Mouse (Mus musculus): Measurements from ENCODE around the gene Zfp821. TPM values are rescaled to one million over a fixed set of nuclear protein-coding genes. Genes with fewer than 3 reads are reported as not detected.

Zfp821 gene
- polyA plus RNA-seq, 1 experiment from 2014 or later: 5.3 TPM

DNA sequence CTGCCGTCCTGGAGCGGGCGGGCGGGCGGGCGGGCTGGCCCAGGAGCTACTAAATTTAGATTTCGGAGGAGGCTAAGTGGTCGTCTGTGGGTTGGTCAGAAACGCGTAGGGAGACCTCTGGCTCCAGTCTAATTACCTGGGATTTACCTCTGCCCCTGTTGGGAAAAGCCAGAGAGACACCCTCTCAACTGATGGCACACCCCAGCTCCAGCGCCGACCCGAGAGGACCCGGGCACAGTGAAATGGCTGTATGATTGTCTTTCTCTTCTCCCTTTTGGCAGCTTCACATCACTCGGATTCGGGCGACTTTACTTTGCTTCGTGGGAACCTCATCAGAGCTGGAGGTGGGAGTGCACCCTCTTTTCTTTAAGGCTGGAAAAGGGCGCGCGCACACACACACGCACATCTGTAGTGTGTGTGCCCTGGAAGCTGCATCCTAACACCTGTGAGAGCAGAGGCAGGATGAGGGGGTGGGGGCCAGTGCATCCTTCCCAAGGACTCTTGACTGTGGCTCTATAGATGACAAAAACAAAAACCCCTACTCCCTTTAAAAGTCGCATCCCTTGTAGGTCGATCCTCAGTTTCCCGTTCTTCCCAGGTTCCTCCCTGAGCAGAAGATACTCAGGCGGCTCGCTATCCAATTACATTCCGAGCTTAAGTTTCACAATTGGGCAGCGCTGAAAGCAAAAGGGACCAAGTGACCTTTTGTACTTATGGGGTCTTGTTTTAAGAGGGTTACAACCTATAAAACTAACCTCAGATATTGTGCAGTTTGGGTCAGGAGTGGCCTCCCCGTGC, 929 bp downstream of the Zfp821 start:
- H3K9me3 ChIP-seq (replicated peaks; ENCODE audit: control insufficient read depth, low read length): no peaks in the 10 kb centered on the region
- peak overlapping the region; percentile 92 for H3K27ac ChIP-seq (ENCODE audit: low read length)
- peak overlapping the region; percentile 89 for H3K4me2 ChIP-seq (ENCODE audit: low read depth, low read length)
- WGBS (ENCODE audit: insufficient replicate concordance): 4% methylated on average over 29 of the region's 30 CpGs
- peaks cover 6% of the 10 kb centered on the region for H3K36me3 ChIP-seq (ENCODE audit: control insufficient read depth, insufficient read depth)
- peaks cover 7% of the 10 kb centered on the region for H3K27me3 ChIP-seq (ENCODE audit: control insufficient read depth, insufficient read depth, low read depth, low read length)
- peaks cover 21% of the 10 kb centered on the region for H3K4me1 ChIP-seq (ENCODE audit: control insufficient read depth, low read depth, low read length)
- ATAC-seq (ENCODE audit: low read depth): no peak
- peak overlapping the region; percentile 94 for H3K4me3 ChIP-seq (ENCODE audit: low read depth, low read length)
- peak overlapping the region; percentile 98 for H3K9ac ChIP-seq (ENCODE audit: low read depth, low read length)

- H3K4me1 ChIP-seq (ENCODE audit: control insufficient read depth, low read depth, low read length): peaks cover 21% of the 10 kb centered on the region
- peaks cover 6% of the 10 kb centered on the region for H3K36me3 ChIP-seq (ENCODE audit: control insufficient read depth, insufficient read depth)
- peak overlapping the region; percentile 98 for H3K9ac ChIP-seq (ENCODE audit: low read depth, low read length)
- H3K4me3 ChIP-seq (ENCODE audit: low read depth, low read length): peak overlapping the region; percentile 94
- peak overlapping the region; percentile 89 for H3K4me2 ChIP-seq (ENCODE audit: low read depth, low read length)
- H3K27me3 ChIP-seq (ENCODE audit: control insufficient read depth, insufficient read depth, low read depth, low read length): peaks cover 7% of the 10 kb centered on the region
- 12% methylated on average over 2 of the region's 2 CpGs for WGBS (ENCODE audit: insufficient replicate concordance)
- ATAC-seq (ENCODE audit: low read depth): peak; percentile 17; the same call in 1 of the 2 replicates
- no peaks in the 10 kb centered on the region for H3K9me3 ChIP-seq (replicated peaks; ENCODE audit: control insufficient read depth, low read length)
- no peak overlapping the region for H3K27ac ChIP-seq (ENCODE audit: low read length)
These were observed 1.5 kb downstream of the Zfp821 start for GRCm38 (mm10) chr8:109706874-109707237.

DNA sequence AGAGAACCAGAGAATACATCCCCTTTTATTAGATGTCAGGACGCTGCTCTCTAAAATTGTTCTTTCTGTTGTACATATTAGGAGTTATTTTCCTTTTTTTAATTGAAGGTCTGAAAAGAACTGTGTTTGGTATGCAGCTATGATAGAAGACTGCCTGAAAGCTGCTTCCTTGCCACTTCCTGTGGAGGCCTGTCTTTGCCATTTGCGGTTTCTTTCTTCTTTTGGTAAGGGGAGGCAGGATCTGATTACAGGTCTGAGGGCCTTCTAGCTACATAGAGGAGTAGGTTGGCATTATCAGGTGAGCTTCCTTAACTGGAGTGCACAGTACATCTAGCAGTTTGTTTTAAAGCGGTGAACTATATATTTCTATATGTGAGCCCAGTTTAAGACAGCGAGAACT, 2.6 kb downstream of the Zfp821 start:
- no peak overlapping the region for H3K27ac ChIP-seq (ENCODE audit: low read length)
- WGBS (ENCODE audit: insufficient replicate concordance): 71% methylated on average over 4 of the region's 4 CpGs
- H3K36me3 ChIP-seq (ENCODE audit: control insufficient read depth, insufficient read depth): peaks cover 8% of the 10 kb centered on the region
- H3K27me3 ChIP-seq (ENCODE audit: control insufficient read depth, insufficient read depth, low read depth, low read length): peaks cover 2% of the 10 kb centered on the region; the same call in 1 of the 2 replicates
- H3K9me3 ChIP-seq (replicated peaks; ENCODE audit: control insufficient read depth, low read length): no peaks in the 10 kb centered on the region
- no peak overlapping the region for H3K9ac ChIP-seq (ENCODE audit: low read depth, low read length)
- no peak for ATAC-seq (ENCODE audit: low read depth)
- peaks cover 21% of the 10 kb centered on the region for H3K4me1 ChIP-seq (ENCODE audit: control insufficient read depth, low read depth, low read length)
- H3K4me2 ChIP-seq (ENCODE audit: low read depth, low read length): no peak overlapping the region
- H3K4me3 ChIP-seq (ENCODE audit: low read depth, low read length): no peak overlapping the region

DNA sequence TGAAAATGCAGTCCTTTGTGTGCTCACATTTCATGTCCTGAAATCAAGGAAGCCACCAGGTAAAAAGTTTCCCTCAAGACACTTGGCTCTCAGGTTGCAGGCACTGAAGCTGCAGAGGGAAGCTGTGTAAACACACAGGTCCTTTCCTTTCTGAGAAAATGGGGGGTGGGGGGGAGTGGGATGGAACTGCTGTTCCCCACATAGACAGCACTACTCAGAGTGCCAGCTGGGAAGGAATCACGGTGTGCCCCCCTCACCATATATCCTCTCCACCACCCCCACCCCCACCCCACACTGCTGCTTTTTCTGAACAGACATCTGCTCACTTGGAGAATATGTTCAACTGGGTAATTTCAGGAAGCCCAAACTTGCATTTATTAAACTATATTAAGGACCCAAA, 7.2 kb downstream of the Zfp821 start:
- H3K9me3 ChIP-seq (replicated peaks; ENCODE audit: control insufficient read depth, low read length): no peaks in the 10 kb centered on the region
- H3K27me3 ChIP-seq (ENCODE audit: control insufficient read depth, insufficient read depth, low read depth, low read length): no peaks in the 10 kb centered on the region
- H3K4me1 ChIP-seq (ENCODE audit: control insufficient read depth, low read depth, low read length): no peaks in the 10 kb centered on the region
- H3K4me3 ChIP-seq (ENCODE audit: low read depth, low read length): no peak overlapping the region
- H3K36me3 ChIP-seq (ENCODE audit: control insufficient read depth, insufficient read depth): peaks cover 13% of the 10 kb centered on the region
- no peak for ATAC-seq (ENCODE audit: low read depth)
- no peak overlapping the region for H3K27ac ChIP-seq (ENCODE audit: low read length)
- no peak overlapping the region for H3K4me2 ChIP-seq (ENCODE audit: low read depth, low read length)
- WGBS (ENCODE audit: insufficient replicate concordance): 96% methylated on average over 1 of the region's 1 CpGs
- no peak overlapping the region for H3K9ac ChIP-seq (ENCODE audit: low read depth, low read length)

- no peak for ATAC-seq (ENCODE audit: low read depth)
- Histone ChIP-seq H3K4me1 (ENCODE audit: control insufficient read depth, low read depth, low read length) (no peaks in the 10 kb centered on the region), H3K36me3 (ENCODE audit: control insufficient read depth, insufficient read depth) (peaks cover 11% of the 10 kb centered on the region)
These were observed 9.6 kb downstream of the Zfp821 start for GRCm38 (mm10) chr8:109714961-109715360.

GRCm38 (mm10) chr8:109725106-109725505, 19.8 kb downstream of the Zfp821 start:
- Histone ChIP-seq H3K9me3 (replicated peaks; ENCODE audit: control insufficient read depth, low read length) (no peaks in the 10 kb centered on the region), H3K4me1 (ENCODE audit: control insufficient read depth, low read depth, low read length) (no peaks in the 10 kb centered on the region), H3K9ac (ENCODE audit: low read depth, low read length) (no peak overlapping the region), H3K27ac (ENCODE audit: low read length) (no peak overlapping the region), H3K4me2 (ENCODE audit: low read depth, low read length) (no peak overlapping the region), H3K36me3 (ENCODE audit: control insufficient read depth, insufficient read depth) (peaks cover 39% of the 10 kb centered on the region), H3K4me3 (ENCODE audit: low read depth, low read length) (no peak overlapping the region), H3K27me3 (ENCODE audit: control insufficient read depth, insufficient read depth, low read depth, low read length) (no peaks in the 10 kb centered on the region)
- 81% methylated on average over 3 of the region's 3 CpGs for WGBS (ENCODE audit: insufficient replicate concordance)
- ATAC-seq (ENCODE audit: low read depth): no peak

More at GRCm38 (mm10) chr8:109714961-109715360, 9.6 kb downstream of the Zfp821 start:
- Histone ChIP-seq H3K9me3 (replicated peaks; ENCODE audit: control insufficient read depth, low read length) (no peaks in the 10 kb centered on the region), H3K27ac (ENCODE audit: low read length) (no peak overlapping the region), H3K27me3 (ENCODE audit: control insufficient read depth, insufficient read depth, low read depth, low read length) (no peaks in the 10 kb centered on the region), H3K9ac (ENCODE audit: low read depth, low read length) (no peak overlapping the region), H3K4me3 (ENCODE audit: low read depth, low read length) (no peak overlapping the region), H3K4me2 (ENCODE audit: low read depth, low read length) (no peak overlapping the region)
- 62% methylated on average over 5 of the region's 5 CpGs for WGBS (ENCODE audit: insufficient replicate concordance)

DNA sequence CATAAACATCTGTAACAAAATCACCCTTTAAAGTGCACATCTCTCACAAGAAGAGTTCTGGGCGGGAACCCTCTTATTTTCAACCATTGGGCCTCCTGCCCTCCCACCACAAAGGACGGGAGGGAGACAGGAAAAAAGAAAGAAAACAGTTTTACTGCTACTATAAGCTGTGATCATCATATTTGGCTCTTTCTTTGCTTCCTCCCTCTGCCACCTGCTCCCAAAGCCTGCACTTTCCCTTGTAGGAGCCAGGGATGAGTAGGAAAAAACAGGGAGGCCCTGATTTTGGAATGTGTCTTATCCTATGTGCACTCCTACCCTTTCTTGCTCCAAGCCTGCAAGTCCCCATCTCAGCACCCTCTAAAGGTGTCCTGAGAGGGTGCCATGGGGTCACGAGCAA, 25.7 kb downstream of the Zfp821 start:
- no peak for ATAC-seq (ENCODE audit: low read depth)
- Histone ChIP-seq H3K9ac (ENCODE audit: low read depth, low read length) (no peak overlapping the region), H3K4me2 (ENCODE audit: low read depth, low read length) (no peak overlapping the region), H3K4me3 (ENCODE audit: low read depth, low read length) (no peak overlapping the region), H3K27ac (ENCODE audit: low read length) (no peak overlapping the region), H3K9me3 (replicated peaks; ENCODE audit: control insufficient read depth, low read length) (no peaks in the 10 kb centered on the region), H3K36me3 (ENCODE audit: control insufficient read depth, insufficient read depth) (peaks cover 13% of the 10 kb centered on the region), H3K27me3 (ENCODE audit: control insufficient read depth, insufficient read depth, low read depth, low read length) (no peaks in the 10 kb centered on the region), H3K4me1 (ENCODE audit: control insufficient read depth, low read depth, low read length) (peaks cover 3% of the 10 kb centered on the region)
- 67% methylated on average over 3 of the region's 3 CpGs for WGBS (ENCODE audit: insufficient replicate concordance)

DNA sequence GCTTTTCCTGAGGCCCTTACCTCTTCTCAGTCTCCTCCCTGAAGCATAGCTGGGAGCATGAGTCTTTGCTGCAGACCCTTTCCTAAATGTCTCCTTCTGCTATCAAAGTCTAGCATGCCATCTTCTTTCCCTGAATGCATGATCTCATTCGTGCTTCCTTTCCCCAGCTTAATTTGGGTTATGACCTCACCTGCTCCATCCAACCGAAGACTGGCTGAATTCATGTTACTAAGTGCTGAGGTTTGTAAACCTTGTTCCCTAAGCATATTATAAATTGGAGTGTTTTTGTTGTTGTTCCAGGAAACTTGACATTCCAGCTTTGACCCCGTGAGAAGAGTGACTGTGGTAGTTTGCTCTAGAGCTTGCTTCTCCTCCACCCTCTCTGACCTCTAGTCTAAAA, 28.7 kb downstream of the Zfp821 start:
- H3K27me3 ChIP-seq (ENCODE audit: control insufficient read depth, insufficient read depth, low read depth, low read length): no peaks in the 10 kb centered on the region
- ATAC-seq (ENCODE audit: low read depth): no peak
- H3K4me1 ChIP-seq (ENCODE audit: control insufficient read depth, low read depth, low read length): peaks cover 13% of the 10 kb centered on the region
- no peak overlapping the region for H3K27ac ChIP-seq (ENCODE audit: low read length)
- H3K9me3 ChIP-seq (replicated peaks; ENCODE audit: control insufficient read depth, low read length): no peaks in the 10 kb centered on the region
- H3K9ac ChIP-seq (ENCODE audit: low read depth, low read length): no peak overlapping the region
- H3K36me3 ChIP-seq (ENCODE audit: control insufficient read depth, insufficient read depth): peaks cover 13% of the 10 kb centered on the region
- H3K4me2 ChIP-seq (ENCODE audit: low read depth, low read length): no peak overlapping the region
- H3K4me3 ChIP-seq (ENCODE audit: low read depth, low read length): no peak overlapping the region
- WGBS (ENCODE audit: insufficient replicate concordance): 79% methylated on average over 3 of the region's 3 CpGs

GRCm38 (mm10) chr8:109736819-109737218, 31.5 kb downstream of the Zfp821 start:
- no peaks in the 10 kb centered on the region for H3K27me3 ChIP-seq (ENCODE audit: control insufficient read depth, insufficient read depth, low read depth, low read length)
- H3K27ac ChIP-seq (ENCODE audit: low read length): peak overlapping the region; percentile 66
- peak overlapping the region; percentile 98 for H3K4me3 ChIP-seq (ENCODE audit: low read depth, low read length)
- H3K4me2 ChIP-seq (ENCODE audit: low read depth, low read length): peak overlapping the region; percentile 94
- H3K36me3 ChIP-seq (ENCODE audit: control insufficient read depth, insufficient read depth): peaks cover 13% of the 10 kb centered on the region
- 3% methylated on average over 8 of the region's 8 CpGs for WGBS (ENCODE audit: insufficient replicate concordance)
- 0 out of 2 replicates have a peak, but pooled peaks have one; percentile 3 for ATAC-seq (ENCODE audit: low read depth)
- no peaks in the 10 kb centered on the region for H3K9me3 ChIP-seq (replicated peaks; ENCODE audit: control insufficient read depth, low read length)
- peak overlapping the region; percentile 97 for H3K9ac ChIP-seq (ENCODE audit: low read depth, low read length)
- peaks cover 13% of the 10 kb centered on the region for H3K4me1 ChIP-seq (ENCODE audit: control insufficient read depth, low read depth, low read length)
